Mouse (Mus musculus) ovary, adult 10 weeks (tissue): Measurements from ENCODE around the gene Tspyl4. TPM values are rescaled to one million over a fixed set of nuclear protein-coding genes. Genes with fewer than 3 reads are reported as not detected.

Source experiments
- polyA plus RNA-seq: library from polyadenylated mRNA; stranded (reverse); fragments of 350-450 nt; fragmentation: Illumina TruSeq; extraction: RNeasy Lipid Tissue Mini Kit (QIAGEN cat#74804); gene quantifications from one replicate; pipeline ENCODE4 v1.2.3, GENCODE M21; 2014

Gene Tspyl4
- 31.7 TPM for polyA plus RNA-seq

DNA sequence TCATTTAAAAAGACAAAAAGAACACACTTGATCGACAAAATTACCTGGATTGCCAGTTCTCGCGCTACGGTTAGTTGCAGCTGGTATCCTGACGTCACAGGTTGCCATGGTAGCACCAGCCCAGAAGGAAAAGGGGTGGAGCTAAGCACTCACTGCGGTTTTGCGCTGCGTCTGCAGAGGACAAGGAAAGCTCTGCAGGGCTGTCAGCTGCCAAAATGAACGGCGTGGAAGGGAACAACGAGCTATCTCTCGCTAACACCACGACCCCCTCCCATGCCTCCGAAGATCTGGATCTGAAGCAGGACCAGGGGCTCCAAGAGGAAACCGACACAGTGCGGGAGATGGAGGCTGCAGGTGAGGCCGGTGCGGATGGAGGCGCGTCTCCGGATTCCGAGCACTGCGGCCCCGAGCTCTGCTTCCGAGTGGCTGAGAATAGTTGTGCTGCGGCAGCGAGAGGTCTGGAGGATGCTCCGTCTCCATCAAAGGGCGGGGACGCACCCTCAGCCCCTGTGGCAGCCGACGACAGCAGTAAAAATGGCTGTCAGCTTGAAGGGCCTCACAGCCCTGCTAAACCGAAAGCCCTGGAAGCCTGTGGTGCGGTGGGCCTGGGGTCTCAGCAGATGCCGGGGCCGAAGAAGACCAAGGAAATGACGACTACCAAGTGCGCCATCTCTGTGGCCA lies at the start of gene Tspyl4:
TSS of gene Tspyl4 (plus strand) at position 144 of the 681 bp plus-strand sequence.

DNA sequence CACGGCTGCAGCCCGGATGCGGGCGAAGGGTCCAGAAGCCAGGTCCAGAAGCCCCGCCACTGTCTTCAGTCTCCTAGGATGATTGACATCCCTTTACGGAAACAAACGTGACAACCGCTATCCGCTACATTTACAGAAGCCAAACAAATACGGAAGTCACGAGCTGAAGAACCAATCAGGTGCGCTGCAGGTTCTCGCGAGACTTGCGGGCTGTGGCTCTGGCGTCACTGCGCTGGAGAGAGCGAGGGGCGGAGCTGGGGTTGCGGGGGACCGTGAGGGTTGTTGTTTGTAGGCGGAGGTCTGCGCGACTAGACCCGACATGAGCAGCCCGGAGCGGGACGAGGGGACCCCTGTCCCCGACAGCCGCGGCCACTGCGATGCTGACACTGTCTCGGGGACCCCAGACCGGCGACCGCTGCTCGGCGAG lies 15.3 kb upstream of the Tspyl4 start, which contains the start of gene Tspyl1:
TSS of gene Tspyl1 (plus strand) at position 229 of the 427 bp plus-strand sequence.

Other genes with a start within 250 kb of the Tspyl4 start
- 3.8 TPM for gene Calhm5, start 200.9 kb upstream of the Tspyl4 start, polyA plus RNA-seq
- gene Calhm6, start 169.5 kb upstream of the Tspyl4 start, polyA plus RNA-seq = 1.3 TPM
- 26.4 TPM for gene Dse, start 89.7 kb upstream of the Tspyl4 start, polyA plus RNA-seq
- 99.6 TPM for gene Tspyl1, start 15.3 kb upstream of the Tspyl4 start, polyA plus RNA-seq
- gene Col10a1, start 92.5 kb downstream of the Tspyl4 start, polyA plus RNA-seq = not detected
- 48.2 TPM for gene Nt5dc1, start 121.1 kb downstream of the Tspyl4 start, polyA plus RNA-seq
- gene Frk, start 186.0 kb downstream of the Tspyl4 start, polyA plus RNA-seq = 39.5 TPM